Mouse (Mus musculus) embryo, embryonic 11.5 days (tissue): ENCODE measurements around the gene Ankrd34a.
A peak's percentile ranks its signal among the peaks of the same experiment; 100 is the strongest.

Source experiments
- DNase-seq: peaks from one replicate; pipeline ENCODE4 v3.0.0-alpha.2; 2012; ENCODE audit warnings: low read depth, low spot score

The Ankrd34a gene

GRCm38 (mm10) chr3:96606618-96607017, 10.2 kb downstream of the Ankrd34a start:
- DNase-seq = no peak

DNA sequence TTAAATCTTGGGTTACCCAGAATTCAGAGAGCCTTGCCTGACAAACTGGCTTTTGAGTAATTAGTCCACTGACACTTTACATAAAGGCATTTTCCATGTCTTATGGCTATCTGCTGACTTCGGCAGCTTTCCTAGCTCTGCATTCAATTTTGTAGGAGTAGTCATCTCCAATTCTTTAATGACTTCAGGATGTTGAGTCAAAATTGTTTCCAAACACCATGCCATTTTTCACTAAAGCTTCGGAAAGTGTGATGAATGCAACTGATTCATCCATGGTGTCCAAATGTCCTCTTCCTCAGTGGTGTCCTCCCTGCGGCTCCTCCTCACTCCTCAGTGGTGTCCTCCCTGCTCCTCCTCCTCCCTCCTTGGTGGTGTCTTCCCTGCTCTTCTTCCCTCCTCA, 21.5 kb downstream of the Ankrd34a start:
- DNase-seq = no peak

GRCm38 (mm10) chr3:96623201-96623600, 26.8 kb downstream of the Ankrd34a start:
- no peak for DNase-seq

DNA sequence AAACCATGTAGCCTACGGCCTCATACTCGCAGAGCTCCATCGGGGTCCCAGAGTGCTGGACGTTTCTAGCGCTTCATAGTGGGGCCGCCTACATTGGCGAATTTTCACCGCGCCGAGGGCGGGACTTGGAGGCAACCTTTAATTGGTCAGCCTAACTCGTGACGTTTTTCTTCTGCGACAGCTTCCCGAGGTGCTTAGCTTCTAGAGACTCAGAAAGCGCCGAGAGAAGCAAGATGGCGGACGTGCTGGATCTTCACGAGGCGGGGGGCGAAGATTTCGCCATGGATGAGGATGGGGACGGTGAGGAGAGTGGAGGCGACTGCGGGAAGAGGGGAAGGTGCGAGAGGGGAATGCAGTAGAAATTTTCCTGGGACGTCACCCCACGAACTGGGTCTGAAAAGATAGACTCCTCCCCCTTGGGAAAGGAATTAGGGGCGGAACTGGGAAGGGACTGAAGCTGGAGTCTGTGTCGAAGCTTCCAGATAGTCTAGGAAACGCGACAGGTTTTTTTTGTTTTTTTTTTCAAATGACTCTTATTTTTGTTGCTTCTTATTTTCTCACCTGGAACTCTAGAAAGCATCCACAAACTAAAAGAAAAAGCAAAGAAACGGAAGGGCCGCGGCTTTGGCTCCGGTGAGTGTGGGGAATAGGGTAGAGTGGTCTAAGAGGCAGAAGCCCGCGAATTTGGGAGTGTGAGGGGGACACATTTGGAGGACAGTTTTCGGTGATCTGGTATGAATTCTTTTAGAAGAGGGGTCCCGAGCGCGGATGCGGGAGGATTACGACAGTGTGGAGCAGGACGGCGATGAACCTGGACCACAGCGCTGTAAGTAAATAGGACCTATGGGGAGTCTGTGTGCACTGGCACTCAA, 33.5 kb downstream of the Ankrd34a start, which contains the start of gene Rbm8a:
Gene Rbm8a (plus strand): TSS at position 205 of the 872 bp plus-strand sequence.
- peak; percentile 99 for DNase-seq

DNA sequence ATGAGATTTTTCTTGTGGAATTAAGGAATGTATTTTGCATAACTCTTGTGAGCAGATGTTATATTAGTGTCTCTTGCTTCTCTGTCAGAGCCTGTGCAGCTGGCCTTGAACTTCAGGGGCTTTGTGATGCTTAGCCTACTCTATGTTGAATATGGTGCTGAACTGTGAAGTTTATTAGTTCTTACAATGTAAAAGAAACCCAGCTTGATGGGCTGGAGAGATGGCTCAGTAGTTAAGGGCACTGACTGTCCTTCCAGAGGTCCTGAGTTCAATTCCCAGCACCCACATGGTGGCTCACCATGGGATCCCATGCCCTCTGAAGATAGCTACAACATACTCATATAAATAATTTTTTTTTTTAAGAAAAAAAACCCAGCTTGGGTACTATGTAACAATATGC, 35.6 kb downstream of the Ankrd34a start:
- DNase-seq = no peak

DNA sequence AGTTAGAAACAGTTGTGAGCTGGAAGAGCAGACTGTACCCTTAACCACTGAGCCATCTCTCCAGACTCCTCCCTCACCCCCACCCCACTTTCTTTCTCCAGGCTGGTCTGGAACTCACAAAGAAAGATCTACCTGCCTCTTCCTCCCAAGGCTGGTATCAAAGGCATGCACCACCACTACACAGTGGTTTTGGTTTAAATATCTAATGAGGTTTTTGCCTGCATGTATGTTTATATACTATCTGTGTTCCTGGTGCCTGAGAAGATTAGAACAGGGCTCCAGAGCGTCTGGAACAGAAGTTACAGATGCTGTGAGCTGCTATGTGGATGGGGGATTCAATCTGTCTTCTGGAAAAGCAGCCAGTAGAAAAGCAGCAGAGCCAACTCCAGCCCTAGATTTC, 37.6 kb downstream of the Ankrd34a start:
- no peak for DNase-seq

- peak; percentile 65 for DNase-seq
Measured at GRCm38 (mm10) chr3:96634928-96635879, 38.8 kb downstream of the Ankrd34a start, which contains the start of the genes Pex11b and Gm42957. TSS of gene Pex11b (plus strand) at chr3:96635376. TSS of gene Gm42957 (plus strand) at chr3:96635474.

DNA sequence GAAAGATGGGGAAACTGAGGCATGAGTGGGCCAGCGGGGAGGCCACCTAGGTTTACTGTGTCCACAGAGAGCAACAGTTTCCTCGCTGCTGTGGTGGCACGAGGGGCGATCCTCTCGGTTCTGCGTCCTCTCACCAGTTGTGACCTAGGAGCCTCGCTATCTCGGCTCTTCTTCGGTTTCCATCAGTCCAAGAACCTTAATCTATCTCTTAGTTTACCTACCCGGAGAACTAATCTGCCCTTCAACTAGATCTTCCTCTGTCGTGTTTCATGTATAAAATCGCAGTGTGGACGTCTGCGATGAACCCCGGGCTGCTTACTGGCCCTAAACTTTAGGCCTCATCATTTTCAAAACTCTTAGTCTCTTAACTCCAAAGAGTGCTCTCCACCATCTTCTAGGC, 39.5 kb downstream of the Ankrd34a start:
- no peak for DNase-seq

DNA sequence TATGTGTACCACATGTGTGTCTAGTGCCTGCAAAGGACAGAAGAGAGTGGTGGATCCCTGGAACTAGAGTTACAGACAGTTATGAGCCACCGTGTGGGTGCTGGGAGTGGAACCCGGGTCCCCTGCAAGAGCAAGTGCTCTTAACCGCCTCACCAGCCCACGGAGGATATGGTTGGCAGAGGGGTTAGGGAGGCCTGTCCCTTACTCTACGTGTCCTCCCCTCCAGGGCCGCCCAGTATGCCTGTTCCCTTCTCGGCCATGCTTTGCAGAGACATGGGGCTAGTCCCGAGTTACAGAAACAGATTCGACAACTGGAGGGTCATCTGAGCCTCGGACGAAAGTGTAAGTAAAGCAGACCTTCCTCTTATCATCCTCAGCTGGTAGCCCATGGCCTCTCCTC, 40.0 kb downstream of the Ankrd34a start:
- no peak for DNase-seq

GRCm38 (mm10) chr3:96639219-96639618, 42.8 kb downstream of the Ankrd34a start:
- DNase-seq = peak; percentile 39

DNA sequence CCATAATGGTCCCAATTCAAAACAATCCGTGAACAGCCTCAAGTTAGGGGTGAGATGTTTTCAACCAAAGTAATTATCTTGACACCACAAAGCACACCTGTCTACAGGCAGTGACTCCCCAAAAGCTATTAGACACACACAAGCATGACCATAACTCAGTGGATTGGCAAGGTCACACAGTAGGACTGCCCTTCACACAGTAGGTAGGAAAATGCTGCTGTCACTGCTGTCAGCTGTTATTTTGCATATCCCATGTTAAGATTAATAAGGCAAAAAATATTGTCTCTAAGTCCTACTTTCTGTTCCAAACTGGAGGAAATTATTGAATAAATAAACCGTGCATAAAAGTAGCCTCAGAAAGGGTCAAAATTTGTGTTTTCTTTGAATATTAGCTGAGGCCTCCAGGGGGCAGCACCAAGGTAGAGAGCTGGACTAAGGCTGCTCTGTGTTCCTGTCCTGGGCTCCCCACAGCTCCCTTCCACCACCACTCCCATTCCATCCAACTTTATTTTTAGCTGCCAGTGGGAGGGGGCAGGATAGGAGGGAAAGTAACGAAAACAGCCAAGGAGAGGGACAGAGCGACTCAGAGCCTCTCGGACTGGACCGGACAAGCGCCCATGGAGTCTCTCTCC, 48.7 kb downstream of the Ankrd34a start, which contains the start of gene Itga10:
Gene Itga10 (plus strand): TSS at position 567 of the 632 bp plus-strand sequence.
- no peak for DNase-seq

GRCm38 (mm10) chr3:96647365-96647764, 50.9 kb downstream of the Ankrd34a start:
- DNase-seq = no peak
